Mouse (Mus musculus) thymus, adult 18-20 months (tissue): ENCODE measurements at regions not wholly inside any gene's neighbourhood (a gene's known extent, or its start where the extent isn't known, plus 50 kb on each side); places are given as distances from the start of the nearest gene placed in this dataset.

Source experiments
- DNase-seq, 2 experiments: peaks; one replicate each; pipeline ENCODE4 v3.0.0; 2022; ENCODE audit warnings: mixed read lengths in 2 of 2

GRCm38 (mm10) chr6:98597612-98598011 lies 255.1 kb upstream of the Gm765 start:
- DNase-seq = no peak

- no peak for DNase-seq
Measured at GRCm38 (mm10) chr6:98590989-98591388, 248.4 kb upstream of the Gm765 start.

- no peak for DNase-seq
Measured at GRCm38 (mm10) chr6:98588979-98589378, 246.4 kb upstream of the Gm765 start.

DNA sequence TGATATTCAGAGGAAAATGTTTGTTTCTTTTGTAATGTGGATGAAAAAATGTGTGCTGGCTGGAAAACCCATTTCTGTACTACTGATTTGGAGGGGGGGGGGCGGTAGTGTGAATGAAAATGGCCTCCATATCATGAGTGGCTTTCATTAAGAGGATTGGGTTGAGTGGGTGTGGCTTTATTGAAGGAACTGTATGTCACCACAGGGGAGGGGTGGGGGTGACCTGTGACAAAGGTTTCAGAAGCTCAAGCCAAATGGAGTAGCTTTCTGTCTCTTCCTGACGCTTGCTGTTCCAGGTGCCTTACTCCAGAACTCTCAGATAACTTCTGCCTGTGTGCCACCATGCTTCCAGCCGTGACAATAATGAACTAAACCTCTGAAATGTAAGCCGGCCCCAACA lies 242.0 kb upstream of the Gm765 start:
- no peak for DNase-seq

DNA sequence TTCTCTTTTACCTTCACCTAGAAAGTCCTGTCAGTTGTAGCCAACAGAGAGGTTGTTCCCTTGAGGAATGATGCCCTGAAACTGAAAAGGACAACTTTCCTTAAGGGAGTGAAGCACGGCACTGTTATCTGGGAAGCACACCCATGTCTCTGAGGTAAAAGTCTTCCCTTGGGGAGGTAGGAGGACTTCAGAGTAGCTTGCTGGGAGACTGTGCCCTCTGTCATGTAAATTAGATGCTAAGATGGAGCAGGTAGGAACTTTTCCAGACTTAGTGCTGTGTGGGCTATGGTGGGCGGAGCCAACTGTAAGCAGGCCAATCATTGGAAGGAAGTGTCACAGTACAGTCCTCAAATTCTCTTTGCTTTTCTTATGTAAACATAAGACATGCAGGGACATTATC lies 240.3 kb upstream of the Gm765 start:
- DNase-seq = no peak

DNA sequence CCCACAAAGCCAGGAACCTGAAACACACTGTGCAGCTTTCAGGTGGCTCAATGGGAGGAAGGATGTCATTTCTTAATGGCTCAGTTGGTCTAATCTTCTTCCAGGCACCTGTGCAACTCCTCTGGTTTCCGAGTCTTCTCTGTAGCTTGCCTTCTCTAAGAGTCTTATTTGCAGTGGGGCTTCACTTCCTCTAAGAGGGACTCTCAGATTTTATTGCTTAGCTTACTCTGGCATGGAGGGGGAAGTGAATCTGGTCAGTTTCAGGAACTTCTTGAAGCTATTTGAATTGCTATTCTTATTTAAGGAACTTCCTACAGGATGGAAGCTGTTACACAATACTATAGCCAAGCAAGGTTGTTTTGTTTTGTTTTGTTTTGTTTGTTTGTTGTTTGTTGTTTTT lies 232.7 kb upstream of the Gm765 start:
- no peak for DNase-seq

GRCm38 (mm10) chr6:98555702-98556101 lies 213.1 kb upstream of the Gm765 start:
- no peak for DNase-seq

- DNase-seq = no peak
Measured at GRCm38 (mm10) chr6:98553922-98554321, 211.4 kb upstream of the Gm765 start.

DNA sequence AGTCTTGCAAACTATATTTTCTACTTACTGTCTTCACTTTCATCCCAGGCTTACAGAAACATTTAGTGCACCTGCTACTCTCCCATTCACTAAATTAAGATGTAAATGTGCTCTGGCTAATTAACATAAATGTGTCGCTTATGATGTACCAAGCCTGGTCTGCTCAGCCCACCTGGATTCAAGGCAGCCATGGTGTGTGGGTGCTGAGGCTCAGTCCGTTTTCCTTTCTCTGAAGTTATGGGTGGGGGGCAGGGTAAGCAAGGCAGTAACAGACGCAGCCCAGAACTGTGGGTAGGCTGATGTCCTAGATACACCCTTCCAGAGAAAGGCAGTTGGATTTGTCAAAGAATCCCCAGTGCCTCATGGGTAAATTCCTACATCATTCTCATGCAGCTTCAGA lies 209.2 kb upstream of the Gm765 start:
- DNase-seq = no peak

GRCm38 (mm10) chr6:98526882-98527440 lies 184.4 kb upstream of the Gm765 start:
- no peak for DNase-seq

DNA sequence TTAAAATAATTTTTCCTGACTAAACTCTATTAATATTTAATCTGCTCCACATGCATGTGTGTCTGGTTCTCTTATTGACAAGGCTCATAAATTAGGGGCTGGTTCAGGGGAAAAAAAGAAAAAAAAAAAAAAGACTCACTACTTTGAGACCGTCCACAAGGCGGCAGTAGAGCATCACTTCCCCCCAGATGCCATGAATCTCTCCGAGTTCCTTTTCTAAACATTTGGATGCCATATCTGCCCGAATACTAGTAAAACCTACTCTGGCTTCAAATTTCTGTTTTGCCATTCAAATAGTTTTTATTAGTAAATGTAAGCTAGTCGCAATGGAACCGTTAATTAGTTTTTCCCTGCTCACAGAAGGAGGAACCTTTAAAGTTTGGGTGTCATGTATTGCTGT lies 182.7 kb upstream of the Gm765 start:
- no peak for DNase-seq

DNA sequence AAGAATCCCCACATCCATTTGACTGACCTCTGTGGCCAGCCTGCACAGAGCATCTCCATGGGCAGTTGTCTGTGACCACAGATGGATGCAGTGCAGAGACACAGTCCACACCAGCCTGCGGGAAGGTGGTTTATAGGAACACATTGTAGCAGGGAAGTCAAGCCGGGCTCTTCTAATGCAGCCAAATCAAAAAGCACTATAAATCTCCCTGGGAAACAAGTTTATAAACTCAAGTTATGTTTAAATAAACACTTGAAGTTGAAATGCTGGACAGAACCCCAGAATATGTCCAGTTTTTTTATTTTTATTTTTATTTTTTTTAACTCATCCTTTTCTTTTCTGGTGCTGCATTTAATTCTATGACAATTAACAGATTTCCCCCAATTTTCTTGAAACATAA lies 182.1 kb upstream of the Gm765 start:
- DNase-seq = no peak

GRCm38 (mm10) chr6:98521526-98521925 lies 179.0 kb upstream of the Gm765 start:
- no peak for DNase-seq

GRCm38 (mm10) chr6:98514826-98515225 lies 172.3 kb upstream of the Gm765 start:
- no peak for DNase-seq

GRCm38 (mm10) chr6:98514376-98514775 lies 171.8 kb upstream of the Gm765 start:
- no peak for DNase-seq

GRCm38 (mm10) chr6:98513217-98513616 lies 170.7 kb upstream of the Gm765 start:
- DNase-seq = no peak

GRCm38 (mm10) chr6:98502726-98503125 lies 160.2 kb upstream of the Gm765 start:
- no peak for DNase-seq

DNA sequence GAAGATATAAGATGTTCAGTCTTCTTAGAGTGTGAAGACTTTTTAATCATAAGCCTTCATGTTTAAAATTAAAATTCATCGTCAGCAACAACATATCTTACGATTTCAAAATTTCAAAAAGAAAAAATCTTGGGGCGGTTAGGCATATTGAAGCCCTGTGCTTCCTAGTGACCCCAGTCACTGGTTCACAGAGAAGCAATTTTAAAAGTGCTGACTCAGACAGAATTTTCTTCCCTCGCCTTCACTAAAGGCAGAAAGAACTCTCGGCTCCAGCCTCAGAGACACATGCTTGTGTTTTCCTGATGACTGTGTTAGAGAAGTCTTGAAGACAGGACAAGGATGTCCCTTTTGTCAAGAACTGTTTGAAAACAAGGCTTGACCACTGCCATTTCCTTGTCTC lies 157.2 kb upstream of the Gm765 start:
- DNase-seq = no peak

- DNase-seq = no peak
Measured at GRCm38 (mm10) chr6:98486626-98487025, 144.1 kb upstream of the Gm765 start.

GRCm38 (mm10) chr6:98483319-98484123 lies 141.0 kb upstream of the Gm765 start:
- no peak for DNase-seq

DNA sequence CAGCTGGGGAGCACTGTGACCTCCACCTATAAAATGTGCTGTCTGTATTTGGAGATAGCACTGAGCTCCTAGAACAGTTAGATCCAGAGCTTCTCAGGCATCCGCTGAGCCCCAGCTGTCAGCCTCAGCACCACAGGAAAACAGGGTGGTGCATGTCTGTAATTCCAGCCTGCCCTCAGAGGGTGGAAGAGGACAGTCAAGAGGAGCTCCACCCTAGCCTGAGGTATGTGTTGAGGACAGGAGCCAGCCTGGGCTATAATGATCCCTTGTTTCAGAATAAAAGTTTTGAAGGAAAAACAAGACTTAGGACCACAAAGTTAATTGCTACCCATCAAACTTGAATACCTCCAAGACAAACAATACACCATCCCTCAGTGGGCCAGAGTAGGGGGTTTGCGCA lies 139.8 kb upstream of the Gm765 start:
- no peak for DNase-seq

GRCm38 (mm10) chr6:98467563-98467962 lies 125.0 kb upstream of the Gm765 start:
- no peak for DNase-seq

- DNase-seq = no peak
Measured at GRCm38 (mm10) chr6:98452277-98452676, 109.7 kb upstream of the Gm765 start.

DNA sequence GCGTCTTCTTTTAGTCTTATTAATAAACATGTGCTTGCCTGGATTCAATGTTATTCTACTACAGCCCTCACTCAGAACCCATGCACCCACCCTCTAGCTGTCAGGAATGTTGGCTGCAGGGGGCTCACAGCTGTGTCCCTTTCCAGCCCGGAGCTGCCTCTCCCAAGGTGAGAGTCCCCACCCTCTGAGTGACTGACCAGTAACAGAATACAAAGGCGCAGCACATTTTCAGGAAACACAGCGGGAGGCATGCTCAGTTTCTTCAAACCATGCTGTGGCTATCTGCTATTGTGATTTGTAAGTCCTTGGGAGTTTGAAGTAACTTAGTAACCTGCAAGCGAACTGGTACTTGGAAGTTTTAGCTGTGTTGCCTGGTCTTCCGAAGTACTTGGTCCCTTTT lies 93.1 kb upstream of the Gm765 start:
- DNase-seq = no peak

DNA sequence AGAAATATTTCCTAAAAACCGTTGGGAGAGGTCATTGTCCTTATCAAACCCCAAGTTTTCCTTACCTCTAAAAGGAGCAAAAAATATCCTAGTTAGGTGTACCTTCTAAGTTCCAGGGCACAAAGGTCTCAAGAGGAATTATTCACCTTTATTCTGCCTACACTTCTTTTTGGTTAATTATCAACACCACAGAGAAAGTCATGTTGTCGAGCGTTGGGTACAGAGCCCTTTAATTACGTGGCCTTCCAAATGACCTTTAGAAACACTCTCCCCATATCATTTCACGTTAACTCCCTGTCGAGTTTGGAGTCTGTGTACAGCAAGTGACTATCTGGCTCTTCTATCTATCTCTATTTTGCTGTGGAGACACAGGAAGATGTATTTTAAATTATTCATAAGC lies 90.7 kb upstream of the Gm765 start:
- DNase-seq = no peak
